Mouse (Mus musculus) lung, adult 2 months (tissue): ENCODE measurements around the gene Unc13a.

Source experiments
- CTCF ChIP-seq: fragments of 200-500 bp; IDR thresholded peaks from 2 replicates; pipeline ENCODE4 v1.5.1; 2011; ENCODE audit warnings: mild to moderate bottlenecking, low read length, control low read depth; ENCODE audit not compliant: insufficient read depth
- POLR2A ChIP-seq: fragments of 200-500 bp; IDR thresholded peaks from 2 replicates; pipeline ENCODE4 v1.6.1; 2011; ENCODE audit warnings: low read depth, mild to moderate bottlenecking, control low read depth, low read length, borderline replicate concordance; ENCODE audit errors: extremely low read depth

DNA sequence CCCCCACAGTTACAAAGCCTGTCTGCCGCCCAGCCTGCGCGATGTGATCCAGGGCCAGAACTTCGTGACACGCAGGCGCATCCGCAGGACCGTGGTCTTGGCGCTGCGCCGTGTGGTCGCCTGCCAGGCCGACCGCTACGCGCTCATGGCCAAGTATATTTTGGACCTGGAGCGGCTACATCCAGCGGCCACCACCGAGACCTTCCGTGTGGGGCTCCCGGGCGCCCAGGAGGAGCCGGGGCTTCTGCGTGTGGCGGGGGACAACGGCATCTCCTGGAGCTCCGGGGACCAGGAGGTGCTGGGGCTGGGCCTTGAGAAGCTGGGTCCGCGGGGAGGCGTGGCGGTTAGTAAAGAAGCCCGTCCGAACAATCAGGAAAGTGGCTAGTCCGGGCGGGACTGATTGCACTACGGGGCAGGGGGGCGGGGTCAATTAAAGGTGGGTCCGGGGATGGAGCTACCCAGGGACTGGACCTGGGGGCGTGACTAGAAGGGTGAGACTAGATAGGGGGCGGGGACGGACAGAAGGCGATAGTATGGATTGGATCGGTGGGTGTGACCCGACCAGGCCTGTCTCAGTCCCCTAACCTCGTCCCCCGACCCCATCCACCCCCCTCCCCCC lies 8.1 kb upstream of the Unc13a start:
- no peak for TF ChIP-seq CTCF
- TF ChIP-seq POLR2A, result no peak
